Mouse (Mus musculus) Patski (cell line): ENCODE results near the gene Tnfrsf26. TPM values are rescaled to one million over a fixed set of nuclear protein-coding genes. Genes with fewer than 3 reads are reported as not detected.

Source experiments
- ATAC-seq: fragments of 100-300 bp; one replicate; pipeline ENCODE4 v1.8.0; 2021
- CTCF ChIA-PET: fragments of 350-600 bp; sonication (Branson Sonifier 250); formaldehyde crosslinking; loops from one replicate; lab custom pipeline; 2022; ENCODE audit warnings: inconsistent platforms; lab: Charles Lee
- POLR2A ChIA-PET: fragments of 350-600 bp; sonication (Branson Sonifier 250); formaldehyde crosslinking; loops from one replicate; lab custom pipeline; 2022; ENCODE audit warnings: antibody characterized with exemption, inconsistent platforms; lab: Charles Lee
- DNase-seq: peaks from one replicate; pipeline ENCODE4 v3.0.0-alpha.2; 2011; ENCODE audit warnings: low read depth, low spot score
- H3K27me3 ChIP-seq: fragments of 371-371 bp; one replicate; pipeline ENCODE4 v1.5.1; 2021
- CTCF ChIP-seq: fragments of 100-300 bp; IDR thresholded peaks from one replicate; pipeline ENCODE4 v1.5.1; 2021
- in situ Hi-C: fragments of 300-500 bp; cut with MboI; formaldehyde crosslinking; loops from 3 replicates; pipeline ENCODE4 v1.11.1; 2018; ENCODE audit warnings: low pct_unique_long_range_greater_than_20kb, mixed read lengths
- polyA plus RNA-seq: library from polyadenylated mRNA; unstranded; gene quantifications from one replicate; pipeline ENCODE4 v1.2.3, GENCODE M21; 2021

Gene Tnfrsf26
- polyA plus RNA-seq, 1 experiment from 2014 or later = 0.06 TPM

- in situ Hi-C loops = no loop called here
- no peak for DNase-seq
- no peak for TF ChIP-seq CTCF
- ATAC-seq = no peak
- H3K27me3 ChIP-seq = no peaks in the 10 kb centered on the region
- POLR2A ChIA-PET = interaction anchor here (0.6 kb wide), 1 partner anchor 54 kb away, joined by 3 read pairs; no protein-coding TSS in a partner anchor
- CTCF ChIA-PET = interaction anchor here (0.6 to 0.7 kb wide), 2 partner anchors 12 to 26 kb away, joined by 3 read pairs; no protein-coding TSS in a partner anchor
Measured at GRCm38 (mm10) chr7:143627555-143628286, 801 bp downstream of the Tnfrsf26 start.

GRCm38 (mm10) chr7:143626178-143626577 is 2.3 kb downstream of the Tnfrsf26 start:
- ATAC-seq (no peak), DNase-seq (no peak)
- in situ Hi-C loops = no loop called here
- no peak for TF ChIP-seq CTCF
- ChIA-PET CTCF (no interaction called here), POLR2A (no interaction called here)
- H3K27me3 ChIP-seq = no peaks in the 10 kb centered on the region

GRCm38 (mm10) chr7:143625151-143625550 is 3.4 kb downstream of the Tnfrsf26 start:
- TF ChIP-seq CTCF = no peak
- POLR2A ChIA-PET = no interaction called here
- ATAC-seq (peak; percentile 57), DNase-seq (peak; percentile 51)
- in situ Hi-C loops = no loop called here
- CTCF ChIA-PET = no interaction called here
- no peaks in the 10 kb centered on the region for H3K27me3 ChIP-seq

- no peak for DNase-seq
- in situ Hi-C loops = no loop called here
- no peak for ATAC-seq
- no peaks in the 10 kb centered on the region for H3K27me3 ChIP-seq
- TF ChIP-seq CTCF = no peak
- ChIA-PET CTCF (no interaction called here), POLR2A (no interaction called here)
Measured at GRCm38 (mm10) chr7:143624561-143624960, 4.0 kb downstream of the Tnfrsf26 start.

- ChIA-PET POLR2A (interaction anchor here (0.7 kb wide), 1 partner anchor 97 kb away, joined by 3 read pairs; no protein-coding TSS in a partner anchor), CTCF (no interaction called here)
- in situ Hi-C loops = no loop called here
- no peak for TF ChIP-seq CTCF
- H3K27me3 ChIP-seq = no peaks in the 10 kb centered on the region
- DNase-seq (no peak), ATAC-seq (no peak)
Measured at GRCm38 (mm10) chr7:143620951-143621350, 7.6 kb downstream of the Tnfrsf26 start.

GRCm38 (mm10) chr7:143614404-143615135 is 14.0 kb downstream of the Tnfrsf26 start:
- DNase-seq = no peak
- in situ Hi-C loops = no loop called here
- ATAC-seq = no peak
- ChIA-PET POLR2A (no interaction called here), CTCF (interaction anchor here (1.2 to 1.4 kb wide), 3 partner anchors 13 to 83 kb away, joined by 3 read pairs; no protein-coding TSS in a partner anchor)
- no peaks in the 10 kb centered on the region for H3K27me3 ChIP-seq
- TF ChIP-seq CTCF = no peak

GRCm38 (mm10) chr7:143612215-143612614 is 16.3 kb downstream of the Tnfrsf26 start:
- TF ChIP-seq CTCF = peak; percentile 72
- ChIA-PET CTCF (no interaction called here), POLR2A (no interaction called here)
- DNase-seq = no peak
- ATAC-seq = no peak
- in situ Hi-C loops = no loop called here
- no peaks in the 10 kb centered on the region for H3K27me3 ChIP-seq

GRCm38 (mm10) chr7:143605321-143605720 is 23.2 kb downstream of the Tnfrsf26 start:
- DNase-seq (no peak), ATAC-seq (no peak)
- TF ChIP-seq CTCF = no peak
- CTCF ChIA-PET = no interaction called here
- POLR2A ChIA-PET = no interaction called here
- H3K27me3 ChIP-seq = no peaks in the 10 kb centered on the region
- in situ Hi-C loops = no loop called here

GRCm38 (mm10) chr7:143604889-143605288 is 23.6 kb downstream of the Tnfrsf26 start:
- no peak for TF ChIP-seq CTCF
- no peaks in the 10 kb centered on the region for H3K27me3 ChIP-seq
- in situ Hi-C loops = no loop called here
- no peak for ATAC-seq
- POLR2A ChIA-PET = interaction anchor here (0.7 kb wide), 1 partner anchor 81 kb away, joined by 7 read pairs; the partner anchor contains the start of gene Tnfrsf23
- CTCF ChIA-PET = no interaction called here
- DNase-seq = no peak

- no peaks in the 10 kb centered on the region for H3K27me3 ChIP-seq
- ChIA-PET CTCF (interaction anchor here (1.3 kb wide), 1 partner anchor 9 kb away, joined by 3 read pairs; no protein-coding TSS in a partner anchor), POLR2A (no interaction called here)
- no peak for DNase-seq
- in situ Hi-C loops = no loop called here
- no peak for TF ChIP-seq CTCF
- no peak for ATAC-seq
Measured at GRCm38 (mm10) chr7:143601705-143602104, 26.8 kb downstream of the Tnfrsf26 start.
